In genomic region chr2:113462811-113463210, GRCm38 (mm10) we compare ENCODE assay signal across 11 mouse cellular contexts.
"Had no signal": no experiment of that assay in that cellular context is flagged by ENCODE, and none has a peak within 500 bp of the region (broad histone marks: within the 10 kb centered on the region; RNA-seq: fewer than 3 reads in every experiment).

No protein-coding gene starts in this region.

- DNase-seq: retina, postnatal 1 day; right cerebral cortex, postnatal 14 days; right cerebral cortex, postnatal 25 days; right cerebral cortex, postnatal 4 days; spleen, adult 18-20 months; thymus, adult 18-20 months; thymus, adult 2 months; thymus, postnatal 14 days; thymus, postnatal 25 days; thymus, postnatal 36 days; thymus, postnatal 4 days had no signal
